Mouse (Mus musculus) ES-E14 (cell line): ENCODE measurements at regions not wholly inside any gene's neighbourhood (a gene's known extent, or its start where the extent isn't known, plus 50 kb on each side); places are given as distances from the start of the nearest gene placed in this dataset.

ENCODE experiments used
- CHD2 ChIP-seq: IDR thresholded peaks from 2 replicates; pipeline ENCODE4 v1.6.1; 2014; ENCODE audit warnings: mild to moderate bottlenecking, low read depth, low read length, inconsistent platforms
- ZC3H11A ChIP-seq: IDR thresholded peaks from 2 replicates; pipeline ENCODE4 v1.6.1; 2012; ENCODE audit warnings: low read depth, mild to moderate bottlenecking, inconsistent platforms, low read length, borderline replicate concordance

- TF ChIP-seq CHD2 (no peak), ZC3H11A (no peak)
These were observed 86.2 kb upstream of the Mrps10 start for GRCm38 (mm10) chr17:47282476-47282875.
